Mouse (Mus musculus): ENCODE measurements around the gene Pacsin2. TPM values are rescaled to one million over a fixed set of nuclear protein-coding genes. Genes with fewer than 3 reads are reported as not detected.
"Not testable (repeated sequence)": the region's sequence is repeated elsewhere in the genome, so short reads cannot be mapped to it uniquely, and the experiment has no call there.

Gene Pacsin2
- polyA plus RNA-seq, 1 experiment from 2014 or later = 42.5 TPM

DNA sequence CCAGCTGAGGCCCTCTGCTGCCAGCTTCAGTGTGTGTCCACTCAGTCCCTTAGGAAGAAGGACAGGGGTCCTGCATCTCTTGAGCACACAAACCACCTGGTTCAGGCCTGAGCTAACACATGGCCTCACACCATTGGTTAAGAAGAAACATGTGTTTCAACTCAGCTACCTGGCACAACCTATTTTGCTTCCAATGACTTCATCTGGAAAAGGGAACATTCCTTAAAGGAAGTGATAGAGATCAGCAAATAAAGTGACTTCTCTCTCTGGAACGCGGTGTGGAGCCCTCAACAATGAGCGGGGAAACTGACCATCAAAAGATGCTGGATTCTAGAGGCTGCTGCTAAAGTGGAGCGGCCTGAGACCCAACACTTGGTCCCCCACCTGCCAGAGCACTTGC, 52.8 kb downstream of the Pacsin2 start:
- H3K4me1 ChIP-seq (replicated peaks; ENCODE audit: control insufficient read depth, insufficient read depth) = peaks cover 12% of the 10 kb centered on the region
- no peak for TF ChIP-seq EP300 (optimal IDR thresholded peaks at IDR 0.05)
- 55% methylated on average over 4 of the region's 4 CpGs for WGBS

DNA sequence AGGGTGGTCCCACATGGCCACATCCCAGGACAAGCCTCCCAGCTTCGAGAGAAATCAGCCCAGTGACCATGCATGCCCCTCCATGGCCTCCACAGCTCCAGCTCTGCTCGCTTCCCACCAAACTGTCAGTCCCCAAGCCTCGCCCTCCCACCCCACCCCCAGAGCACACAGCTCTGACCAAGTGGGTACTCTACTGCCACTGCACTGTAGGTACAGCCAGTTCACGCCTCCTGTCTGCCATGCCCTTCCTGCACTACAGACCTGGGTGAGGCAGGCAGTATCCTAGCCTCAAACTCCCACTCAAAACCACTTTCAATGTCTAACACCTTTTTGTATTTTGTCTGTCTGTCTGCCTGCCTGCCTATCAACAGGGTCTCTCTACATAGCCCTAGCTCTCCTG, 53.7 kb downstream of the Pacsin2 start:
- H3K4me2 ChIP-seq (replicated peaks; ENCODE audit: low read depth) = no peak overlapping the region
- WGBS = 73% methylated on average over 4 of the region's 4 CpGs
- no peak overlapping the region for H3K4me3 ChIP-seq (ENCODE audit: low read depth, low read length)
- H3K27me3 ChIP-seq (ENCODE audit: control insufficient read depth, insufficient read depth, low read length) = no peaks in the 10 kb centered on the region
- peak overlapping the region; percentile 71 for H3K27ac ChIP-seq (replicated peaks)
- peaks cover 12% of the 10 kb centered on the region for H3K4me1 ChIP-seq (replicated peaks; ENCODE audit: control insufficient read depth, insufficient read depth)
- ATAC-seq (ENCODE audit: low FRiP score, low TSS enrichment) (peak; percentile 53; the same call in 1 of the 2 replicates), DNase-seq (ENCODE audit: low spot score) (no peak)
- no peaks in the 10 kb centered on the region for H3K36me3 ChIP-seq (ENCODE audit: control insufficient read depth, insufficient read depth, low read length)
- no peaks in the 10 kb centered on the region for H3K9me3 ChIP-seq (ENCODE audit: control insufficient read depth, low read length)
- no peak overlapping the region for H3K9ac ChIP-seq (ENCODE audit: low read length)
- TF ChIP-seq EP300 (optimal IDR thresholded peaks at IDR 0.05) (no peak), CTCF (IDR thresholded peaks at IDR 0.05; ENCODE audit: low read depth) (0 out of 2 replicates have a peak, but pooled peaks have one; percentile 16)

More for the DNA sequence above, 52.8 kb downstream of the Pacsin2 start:
- H3K36me3 ChIP-seq (ENCODE audit: control insufficient read depth, insufficient read depth, low read length) = no peaks in the 10 kb centered on the region
- DNase-seq (ENCODE audit: low spot score) = no peak
- H3K27ac ChIP-seq (replicated peaks) = peak overlapping the region; percentile 71; the same call in 1 of the 2 replicates
- no peak overlapping the region for H3K9ac ChIP-seq (ENCODE audit: low read length)
- no peak overlapping the region for H3K4me3 ChIP-seq (ENCODE audit: low read depth, low read length)
- no peak overlapping the region for H3K4me2 ChIP-seq (replicated peaks; ENCODE audit: low read depth)
- peak; percentile 66 for ATAC-seq (ENCODE audit: low FRiP score, low TSS enrichment)
- H3K9me3 ChIP-seq (ENCODE audit: control insufficient read depth, low read length) = no peaks in the 10 kb centered on the region
- H3K27me3 ChIP-seq (ENCODE audit: control insufficient read depth, insufficient read depth, low read length) = no peaks in the 10 kb centered on the region

- H3K27ac ChIP-seq (replicated peaks) = peak overlapping the region; percentile 71
- ATAC-seq (ENCODE audit: low FRiP score, low TSS enrichment) (0 out of 2 replicates have a peak, but pooled peaks have one; percentile 13), DNase-seq (ENCODE audit: low spot score) (no peak)
- no peak overlapping the region for H3K4me3 ChIP-seq (ENCODE audit: low read depth, low read length)
- no peaks in the 10 kb centered on the region for H3K27me3 ChIP-seq (ENCODE audit: control insufficient read depth, insufficient read depth, low read length)
- H3K4me1 ChIP-seq (replicated peaks; ENCODE audit: control insufficient read depth, insufficient read depth) = peaks cover 12% of the 10 kb centered on the region
- H3K4me2 ChIP-seq (replicated peaks; ENCODE audit: low read depth) = no peak overlapping the region
- H3K9ac ChIP-seq (ENCODE audit: low read length) = no peak overlapping the region
- H3K36me3 ChIP-seq (ENCODE audit: control insufficient read depth, insufficient read depth, low read length) = no peaks in the 10 kb centered on the region
- no peak for TF ChIP-seq EP300 (optimal IDR thresholded peaks at IDR 0.05)
- TF ChIP-seq CTCF (IDR thresholded peaks at IDR 0.05; ENCODE audit: low read depth) = no peak
- H3K9me3 ChIP-seq (ENCODE audit: control insufficient read depth, low read length) = no peaks in the 10 kb centered on the region
- 32% methylated on average over 6 of the region's 6 CpGs for WGBS
Measured at GRCm38 (mm10) chr15:83410270-83410669, 54.1 kb downstream of the Pacsin2 start.

DNA sequence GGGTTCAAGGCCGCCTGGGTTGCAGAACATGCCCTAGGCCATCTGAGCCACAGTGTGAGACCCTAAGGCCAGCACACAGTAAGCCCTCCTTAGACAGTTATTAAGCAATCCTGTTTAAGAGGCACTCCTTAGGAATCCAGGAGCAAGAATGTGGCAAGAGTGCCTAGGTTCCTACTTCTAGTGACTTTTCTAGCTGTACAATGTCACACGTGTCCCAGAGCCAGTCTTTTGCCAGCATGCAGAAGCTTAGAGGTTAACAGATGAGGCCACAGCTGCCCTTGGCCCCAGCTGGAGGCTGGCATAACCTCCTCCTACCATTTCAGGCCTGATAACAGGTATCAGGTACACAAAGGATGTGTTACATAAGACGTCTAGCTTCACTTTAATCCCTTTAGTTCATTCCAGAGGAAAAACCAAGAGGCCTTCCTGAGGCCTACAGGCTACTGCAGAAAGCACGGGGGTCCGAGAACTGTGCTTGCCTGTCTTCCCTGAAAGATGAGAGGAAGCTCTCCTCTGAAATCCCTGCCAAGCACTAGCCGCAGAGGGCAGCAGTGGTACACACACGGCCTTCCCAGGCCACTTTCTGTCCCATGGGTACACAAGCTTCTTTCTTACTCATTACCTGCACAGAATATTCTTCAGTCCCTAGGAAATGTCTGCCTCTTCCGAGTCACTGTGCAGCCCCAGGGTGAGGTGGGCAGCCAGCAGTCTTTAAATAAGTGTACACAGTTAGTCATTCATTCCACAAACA, 55.5 kb downstream of the Pacsin2 start:
- peak; percentile 46 for DNase-seq (ENCODE audit: low spot score)
- H3K27me3 ChIP-seq (ENCODE audit: control insufficient read depth, insufficient read depth, low read length) = no peaks in the 10 kb centered on the region
- no peaks in the 10 kb centered on the region for H3K9me3 ChIP-seq (ENCODE audit: control insufficient read depth, low read length)
- WGBS = 48% methylated on average over 8 of the region's 8 CpGs
- H3K4me2 ChIP-seq (replicated peaks; ENCODE audit: low read depth) = no peak overlapping the region
- H3K27ac ChIP-seq (replicated peaks) = peak overlapping the region; percentile 65
- H3K4me1 ChIP-seq (replicated peaks; ENCODE audit: control insufficient read depth, insufficient read depth) = peaks cover 12% of the 10 kb centered on the region
- no peak overlapping the region for H3K9ac ChIP-seq (ENCODE audit: low read length)
- no peaks in the 10 kb centered on the region for H3K36me3 ChIP-seq (ENCODE audit: control insufficient read depth, insufficient read depth, low read length)
- H3K4me3 ChIP-seq (ENCODE audit: low read depth, low read length) = no peak overlapping the region
- TF ChIP-seq CTCF (IDR thresholded peaks at IDR 0.05; ENCODE audit: low read depth) = peak; percentile 58
- no peak for TF ChIP-seq EP300 (optimal IDR thresholded peaks at IDR 0.05)
- peak; percentile 45 for ATAC-seq (ENCODE audit: low FRiP score, low TSS enrichment)

DNA sequence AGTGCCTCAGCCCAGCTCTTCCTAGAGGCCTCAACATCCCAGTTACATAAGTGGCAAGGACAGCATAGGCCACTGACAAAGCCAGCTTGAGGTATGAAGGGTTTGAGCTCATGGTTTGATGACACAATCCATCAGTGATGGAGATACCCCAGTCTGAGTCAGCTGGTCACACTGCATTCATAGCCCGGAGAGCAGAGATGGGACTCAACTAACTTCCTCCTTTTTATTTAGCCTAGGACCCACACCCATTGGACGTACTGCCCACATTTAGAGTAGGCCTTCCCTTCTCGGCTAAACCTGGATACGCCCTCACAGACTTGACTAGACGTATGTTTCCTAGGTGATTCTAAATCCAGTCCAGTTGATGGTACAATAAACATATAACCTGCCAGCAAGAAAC, 56.2 kb downstream of the Pacsin2 start:
- TF ChIP-seq EP300 (optimal IDR thresholded peaks at IDR 0.05) (no peak), CTCF (IDR thresholded peaks at IDR 0.05; ENCODE audit: low read depth) (no peak)
- Histone ChIP-seq H3K9ac (ENCODE audit: low read length) (no peak overlapping the region), H3K9me3 (ENCODE audit: control insufficient read depth, low read length) (no peaks in the 10 kb centered on the region), H3K4me3 (ENCODE audit: low read depth, low read length) (no peak overlapping the region), H3K27ac (replicated peaks) (no peak overlapping the region), H3K4me1 (replicated peaks; ENCODE audit: control insufficient read depth, insufficient read depth) (peaks cover 12% of the 10 kb centered on the region), H3K27me3 (ENCODE audit: control insufficient read depth, insufficient read depth, low read length) (no peaks in the 10 kb centered on the region), H3K36me3 (ENCODE audit: control insufficient read depth, insufficient read depth, low read length) (no peaks in the 10 kb centered on the region), H3K4me2 (replicated peaks; ENCODE audit: low read depth) (no peak overlapping the region)
- WGBS = 59% methylated on average over 5 of the region's 5 CpGs
- no peak for ATAC-seq (ENCODE audit: low FRiP score, low TSS enrichment)
- DNase-seq (ENCODE audit: low spot score) = no peak

- Histone ChIP-seq H3K36me3 (ENCODE audit: control insufficient read depth, insufficient read depth, low read length) (no peaks in the 10 kb centered on the region), H3K9ac (ENCODE audit: low read length) (no peak overlapping the region), H3K4me3 (ENCODE audit: low read depth, low read length) (no peak overlapping the region), H3K9me3 (ENCODE audit: control insufficient read depth, low read length) (no peaks in the 10 kb centered on the region), H3K4me1 (replicated peaks; ENCODE audit: control insufficient read depth, insufficient read depth) (peaks cover 12% of the 10 kb centered on the region), H3K27me3 (ENCODE audit: control insufficient read depth, insufficient read depth, low read length) (no peaks in the 10 kb centered on the region), H3K4me2 (replicated peaks; ENCODE audit: low read depth) (no peak overlapping the region), H3K27ac (replicated peaks) (0 out of 2 replicates have a peak overlapping the region, but pooled peaks have one; percentile 18)
- no peak for DNase-seq (ENCODE audit: low spot score)
- 86% methylated on average over 5 of the region's 5 CpGs for WGBS
- TF ChIP-seq CTCF (IDR thresholded peaks at IDR 0.05; ENCODE audit: low read depth) (no peak), EP300 (optimal IDR thresholded peaks at IDR 0.05) (no peak)
- no peak for ATAC-seq (ENCODE audit: low FRiP score, low TSS enrichment)
Measured at GRCm38 (mm10) chr15:83407502-83407901, 56.9 kb downstream of the Pacsin2 start.

GRCm38 (mm10) chr15:83405866-83406265, 58.5 kb downstream of the Pacsin2 start:
- not testable (repeated sequence) for H3K4me3 ChIP-seq (ENCODE audit: low read depth, low read length); H3K27ac ChIP-seq (replicated peaks); H3K4me2 ChIP-seq (replicated peaks; ENCODE audit: low read depth); H3K4me1 ChIP-seq (replicated peaks; ENCODE audit: control insufficient read depth, insufficient read depth); H3K9ac ChIP-seq (ENCODE audit: low read length); H3K27me3 ChIP-seq (ENCODE audit: control insufficient read depth, insufficient read depth, low read length); DNase-seq (ENCODE audit: low spot score); H3K9me3 ChIP-seq (ENCODE audit: control insufficient read depth, low read length); H3K36me3 ChIP-seq (ENCODE audit: control insufficient read depth, insufficient read depth, low read length)
- ATAC-seq (ENCODE audit: low FRiP score, low TSS enrichment) = peak; percentile 48
- 74% methylated on average over 14 of the region's 40 CpGs for WGBS
